Mouse (Mus musculus) lung, adult 2 months (tissue): Measurements from ENCODE around the gene Zfp827.

Source experiments
- CTCF ChIP-seq: fragments of 200-500 bp; IDR thresholded peaks from 2 replicates; pipeline ENCODE4 v1.5.1; 2011; ENCODE audit warnings: mild to moderate bottlenecking, low read length, control low read depth; ENCODE audit not compliant: insufficient read depth
- POLR2A ChIP-seq: fragments of 200-500 bp; IDR thresholded peaks from 2 replicates; pipeline ENCODE4 v1.6.1; 2011; ENCODE audit warnings: low read depth, mild to moderate bottlenecking, control low read depth, low read length, borderline replicate concordance; ENCODE audit errors: extremely low read depth

DNA sequence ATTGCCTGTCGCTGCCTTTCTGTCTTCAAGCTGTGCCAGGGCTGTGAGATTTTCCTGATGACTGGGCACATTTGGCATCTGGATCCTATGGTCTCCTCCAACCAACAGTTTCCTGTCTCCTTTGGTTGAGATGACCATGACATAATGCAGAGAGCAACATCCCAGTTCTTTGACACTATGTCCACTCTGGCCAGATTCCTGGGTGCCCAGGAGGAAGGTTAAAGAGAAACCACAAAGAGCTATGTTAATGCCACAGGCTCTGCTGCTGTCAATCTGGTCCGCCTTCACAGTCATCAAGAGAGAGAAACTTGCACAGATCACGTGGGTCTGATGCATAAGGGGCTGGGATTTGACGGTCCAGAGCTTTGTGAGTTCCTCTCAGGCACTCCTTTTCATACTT is 18.4 kb downstream of the Zfp827 start:
- TF ChIP-seq CTCF (no peak), POLR2A (no peak)
